Mouse (Mus musculus): Measurements from ENCODE around the gene Obp2a. TPM values are rescaled to one million over a fixed set of nuclear protein-coding genes. Genes with fewer than 3 reads are reported as not detected.

The Obp2a gene
- polyA plus RNA-seq, 1 experiment from 2014 or later: not detected

DNA sequence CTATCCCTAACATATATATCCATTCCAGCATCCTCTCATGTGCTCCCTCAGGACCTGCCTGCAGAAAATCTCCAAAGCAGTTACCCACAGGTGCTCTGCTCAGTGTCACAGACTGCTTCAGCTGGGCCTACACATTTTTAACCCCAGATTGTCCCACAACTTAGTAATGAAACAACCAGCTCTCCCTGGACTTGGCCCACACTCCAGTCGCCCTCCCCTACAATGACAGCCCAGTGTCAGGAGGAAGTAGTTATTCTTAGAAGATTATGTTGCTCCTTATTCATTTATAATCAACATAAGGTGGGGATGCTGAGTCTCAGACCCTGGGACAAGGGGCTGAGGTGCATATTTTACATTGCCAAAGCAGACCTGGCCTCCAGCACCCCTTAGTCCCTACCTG, 41.8 kb downstream of the Obp2a start:
- Histone ChIP-seq H3K9ac (replicated peaks; ENCODE audit: low read depth, low read length) (no peak overlapping the region), H3K36me3 (ENCODE audit: control insufficient read depth, insufficient read depth, low read length) (no peaks in the 10 kb centered on the region), H3K27ac (ENCODE audit: low read depth, low read length) (no peak overlapping the region), H3K9me3 (ENCODE audit: control insufficient read depth, low read length) (no peaks in the 10 kb centered on the region), H3K4me1 (ENCODE audit: control insufficient read depth, insufficient read depth, low read length) (no peaks in the 10 kb centered on the region), H3K4me2 (ENCODE audit: low read depth, low read length) (no peak overlapping the region), H3K4me3 (ENCODE audit: low read depth, low read length) (no peak overlapping the region), H3K27me3 (ENCODE audit: control insufficient read depth, insufficient read depth, low read length) (no peaks in the 10 kb centered on the region)
- 68% methylated on average over 1 of the region's 1 CpGs for WGBS
- no peak for ATAC-seq (ENCODE audit: low read depth)

Other genes starting within 250 kb of the Obp2a start
- 1.5 and 2.4 TPM in 2 replicates for gene Clic3, start 243.2 kb upstream of the Obp2a start, polyA plus RNA-seq (2014; fragmentation: Nextera tagmentation; extraction: Ambion mirVana)
- 94.5 and 124 TPM in 2 replicates for gene Paxx, start 238.9 kb upstream of the Obp2a start, polyA plus RNA-seq (2014; fragmentation: Nextera tagmentation; extraction: Ambion mirVana)
- 5.6 and 87.6 TPM in 2 replicates for gene Ptgds, start 230.0 kb upstream of the Obp2a start, polyA plus RNA-seq (2014; fragmentation: Nextera tagmentation; extraction: Ambion mirVana)
- gene Lcn12, start 206.1 kb upstream of the Obp2a start, polyA plus RNA-seq (2014; fragmentation: Nextera tagmentation; extraction: Ambion mirVana): not detected in 2 replicates
- gene Fbxw5, start 199.3 kb upstream of the Obp2a start, polyA plus RNA-seq (2014; fragmentation: Nextera tagmentation; extraction: Ambion mirVana): 124 and 137 TPM in 2 replicates
- gene C8g, start 198.3 kb upstream of the Obp2a start, polyA plus RNA-seq (2014; fragmentation: Nextera tagmentation; extraction: Ambion mirVana): 5.6 and 6.8 TPM in 2 replicates
- gene Traf2, start 153.1 kb upstream of the Obp2a start, polyA plus RNA-seq (2014; fragmentation: Nextera tagmentation; extraction: Ambion mirVana): 12.6 and 14.8 TPM in 2 replicates
- gene Edf1, start 142.2 kb upstream of the Obp2a start, polyA plus RNA-seq (2014; fragmentation: Nextera tagmentation; extraction: Ambion mirVana): 373 and 390 TPM in 2 replicates
- 2.2 and 2.3 TPM in 2 replicates for gene Mamdc4, start 125.2 kb upstream of the Obp2a start, polyA plus RNA-seq (2014; fragmentation: Nextera tagmentation; extraction: Ambion mirVana)
- gene Phpt1, start 124.8 kb upstream of the Obp2a start, polyA plus RNA-seq (2014; fragmentation: Nextera tagmentation; extraction: Ambion mirVana): 184 and 209 TPM in 2 replicates
- gene Ajm1, start 118.3 kb upstream of the Obp2a start, polyA plus RNA-seq (2014; fragmentation: Nextera tagmentation; extraction: Ambion mirVana): 8.1 and 13.3 TPM in 2 replicates
- 64.2 and 66.6 TPM in 2 replicates for gene Rabl6, start 91.5 kb upstream of the Obp2a start, polyA plus RNA-seq (2014; fragmentation: Nextera tagmentation; extraction: Ambion mirVana)
- 0.33 and 0.43 TPM in 2 replicates for gene Ccdc183, start 82.4 kb upstream of the Obp2a start, polyA plus RNA-seq (2014; fragmentation: Nextera tagmentation; extraction: Ambion mirVana)
- 48.5 and 55.3 TPM in 2 replicates for gene Tmem141, start 78.0 kb upstream of the Obp2a start, polyA plus RNA-seq (2014; fragmentation: Nextera tagmentation; extraction: Ambion mirVana)
- 0.63 and 3.3 TPM in 2 replicates for gene Fcna, start 72.0 kb upstream of the Obp2a start, polyA plus RNA-seq (2014; fragmentation: Nextera tagmentation; extraction: Ambion mirVana)
- gene Lcn8, start 46.9 kb upstream of the Obp2a start, polyA plus RNA-seq (2014; fragmentation: Nextera tagmentation; extraction: Ambion mirVana): not detected in 2 replicates
- gene Lcn5, start 42.1 kb upstream of the Obp2a start, polyA plus RNA-seq (2014; fragmentation: Nextera tagmentation; extraction: Ambion mirVana): not detected in 2 replicates
- gene Lcn6, start 23.3 kb upstream of the Obp2a start, polyA plus RNA-seq (2014; fragmentation: Nextera tagmentation; extraction: Ambion mirVana): not detected in 2 replicates
- gene Lcn10, start 17.3 kb upstream of the Obp2a start, polyA plus RNA-seq (2014; fragmentation: Nextera tagmentation; extraction: Ambion mirVana): not detected in 2 replicates
- 138 and 160 TPM in 2 replicates for gene Bmyc, start 6.7 kb downstream of the Obp2a start, polyA plus RNA-seq (2014; fragmentation: Nextera tagmentation; extraction: Ambion mirVana)
- gene Obp2b, start 37.0 kb downstream of the Obp2a start, polyA plus RNA-seq (2014; fragmentation: Nextera tagmentation; extraction: Ambion mirVana): not detected in 2 replicates
- gene Lcn3, start 65.5 kb downstream of the Obp2a start, polyA plus RNA-seq (2014; fragmentation: Nextera tagmentation; extraction: Ambion mirVana): not detected in 2 replicates
- not detected in 2 replicates for gene Lcn11, start 77.0 kb downstream of the Obp2a start, polyA plus RNA-seq (2014; fragmentation: Nextera tagmentation; extraction: Ambion mirVana)
- gene Gm13539, start 82.2 kb downstream of the Obp2a start, polyA plus RNA-seq (2014; fragmentation: Nextera tagmentation; extraction: Ambion mirVana): not detected in 2 replicates
- not detected in 2 replicates for gene Glt6d1, start 115.8 kb downstream of the Obp2a start, polyA plus RNA-seq (2014; fragmentation: Nextera tagmentation; extraction: Ambion mirVana)
- gene Lcn9, start 123.1 kb downstream of the Obp2a start, polyA plus RNA-seq (2014; fragmentation: Nextera tagmentation; extraction: Ambion mirVana): not detected in 2 replicates
- not detected in 2 replicates for gene Sohlh1, start 147.2 kb downstream of the Obp2a start, polyA plus RNA-seq (2014; fragmentation: Nextera tagmentation; extraction: Ambion mirVana)
- gene Kcnt1, start 163.7 kb downstream of the Obp2a start, polyA plus RNA-seq (2014; fragmentation: Nextera tagmentation; extraction: Ambion mirVana): 18.9 and 22.9 TPM in 2 replicates

Data from neural tube, embryonic 14.5 days (tissue).